Mouse (Mus musculus): ENCODE measurements around the gene Slx4ip. TPM values are rescaled to one million over a fixed set of nuclear protein-coding genes. Genes with fewer than 3 reads are reported as not detected.

The Slx4ip gene
- total and polyA plus RNA-seq, 2 experiments from 2014 or later: 7.0 to 8.1 TPM

DNA sequence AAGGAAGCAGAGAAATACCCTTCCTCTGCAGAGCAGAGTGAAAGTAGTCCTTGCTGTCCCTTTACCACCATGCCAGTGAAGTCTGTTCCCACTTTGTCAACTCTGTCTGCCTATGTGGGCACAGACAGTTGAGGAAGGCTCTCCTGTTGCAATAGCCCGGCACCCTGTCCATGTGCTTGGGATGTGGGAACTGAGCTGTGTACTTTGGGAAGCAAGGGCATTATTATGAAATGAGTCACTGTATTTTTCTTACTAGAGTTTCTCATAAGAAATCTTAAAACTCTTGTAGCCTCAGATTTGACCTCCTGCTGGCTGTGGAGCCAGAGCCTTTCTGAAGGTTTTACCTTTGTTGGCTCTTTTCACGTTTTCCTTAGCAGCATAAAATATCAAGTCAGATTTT, 158.3 kb downstream of the Slx4ip start:
- 75% methylated on average over 2 of the region's 2 CpGs for WGBS
- no peak overlapping the region for H3K9ac ChIP-seq (replicated peaks; ENCODE audit: low read length)
- H3K27ac ChIP-seq: no peak overlapping the region
- H3K36me3 ChIP-seq (ENCODE audit: insufficient read depth, low read length): no peaks in the 10 kb centered on the region
- no peak overlapping the region for H3K4me2 ChIP-seq (ENCODE audit: low read depth, low read length)
- DNase-seq (ENCODE audit: low spot score) (no peak), ATAC-seq (no peak)
- no peaks in the 10 kb centered on the region for H3K27me3 ChIP-seq (ENCODE audit: insufficient read depth, low read length)
- TF ChIP-seq CTCF (IDR thresholded peaks at IDR 0.05; ENCODE audit: low read depth): no peak
- H3K9me3 ChIP-seq (ENCODE audit: low read length): no peaks in the 10 kb centered on the region
- H3K4me3 ChIP-seq (ENCODE audit: low read length): no peak overlapping the region
- H3K4me1 ChIP-seq (ENCODE audit: insufficient read depth, low read length): no peaks in the 10 kb centered on the region

GRCm38 (mm10) chr2:137049906-137050305, 158.9 kb downstream of the Slx4ip start:
- H3K36me3 ChIP-seq (ENCODE audit: insufficient read depth, low read length): no peaks in the 10 kb centered on the region
- H3K9ac ChIP-seq (replicated peaks; ENCODE audit: low read length): no peak overlapping the region
- H3K4me3 ChIP-seq (ENCODE audit: low read length): no peak overlapping the region
- no peak for TF ChIP-seq CTCF (IDR thresholded peaks at IDR 0.05; ENCODE audit: low read depth)
- no peak overlapping the region for H3K27ac ChIP-seq
- DNase-seq (ENCODE audit: low spot score) (no peak), ATAC-seq (no peak)
- H3K27me3 ChIP-seq (ENCODE audit: insufficient read depth, low read length): no peaks in the 10 kb centered on the region
- WGBS: 83% methylated on average over 1 of the region's 1 CpGs
- no peak overlapping the region for H3K4me2 ChIP-seq (ENCODE audit: low read depth, low read length)
- H3K4me1 ChIP-seq (ENCODE audit: insufficient read depth, low read length): no peaks in the 10 kb centered on the region
- H3K9me3 ChIP-seq (ENCODE audit: low read length): no peaks in the 10 kb centered on the region

DNA sequence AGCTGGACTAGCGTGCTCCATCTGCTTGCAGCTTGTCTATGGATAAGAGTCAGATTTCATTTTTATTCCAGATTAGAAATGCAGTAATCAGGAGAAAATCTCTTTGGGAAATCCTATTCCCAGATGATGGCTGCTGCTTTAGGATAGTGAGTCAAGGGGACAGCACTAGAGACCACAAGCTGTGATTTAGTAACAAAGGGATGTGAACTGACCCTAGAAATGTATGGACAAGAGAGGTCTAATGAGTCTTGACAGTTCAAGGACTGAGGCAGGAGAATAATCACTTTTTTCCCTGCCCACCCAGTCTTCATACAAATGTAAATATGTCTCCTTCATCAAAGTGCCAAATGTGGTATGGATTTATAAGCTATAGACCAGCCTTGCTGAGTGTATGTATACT, 172.8 kb downstream of the Slx4ip start:
- Histone ChIP-seq H3K9ac (replicated peaks; ENCODE audit: low read length) (no peak overlapping the region), H3K27ac (no peak overlapping the region), H3K4me1 (ENCODE audit: insufficient read depth, low read length) (no peaks in the 10 kb centered on the region), H3K27me3 (ENCODE audit: insufficient read depth, low read length) (no peaks in the 10 kb centered on the region), H3K9me3 (ENCODE audit: low read length) (no peaks in the 10 kb centered on the region), H3K36me3 (ENCODE audit: insufficient read depth, low read length) (no peaks in the 10 kb centered on the region), H3K4me2 (ENCODE audit: low read depth, low read length) (no peak overlapping the region), H3K4me3 (ENCODE audit: low read length) (no peak overlapping the region)
- no peak for TF ChIP-seq CTCF (IDR thresholded peaks at IDR 0.05; ENCODE audit: low read depth)
- no peak for ATAC-seq
- 80% methylated on average over 1 of the region's 1 CpGs for WGBS
- no peak for DNase-seq (ENCODE audit: low spot score)

GRCm38 (mm10) chr2:137064513-137064912, 173.5 kb downstream of the Slx4ip start:
- Histone ChIP-seq H3K27me3 (ENCODE audit: insufficient read depth, low read length) (no peaks in the 10 kb centered on the region), H3K9me3 (ENCODE audit: low read length) (no peaks in the 10 kb centered on the region), H3K4me3 (ENCODE audit: low read length) (no peak overlapping the region), H3K4me2 (ENCODE audit: low read depth, low read length) (no peak overlapping the region), H3K9ac (replicated peaks; ENCODE audit: low read length) (no peak overlapping the region), H3K36me3 (ENCODE audit: insufficient read depth, low read length) (no peaks in the 10 kb centered on the region), H3K27ac (no peak overlapping the region), H3K4me1 (ENCODE audit: insufficient read depth, low read length) (no peaks in the 10 kb centered on the region)
- TF ChIP-seq CTCF (IDR thresholded peaks at IDR 0.05; ENCODE audit: low read depth): no peak
- WGBS: 21% methylated on average over 3 of the region's 3 CpGs
- ATAC-seq: no peak
- no peak for DNase-seq (ENCODE audit: low spot score)

GRCm38 (mm10) chr2:137067479-137068110, 176.6 kb downstream of the Slx4ip start:
- Histone ChIP-seq H3K27ac (no peak overlapping the region), H3K36me3 (ENCODE audit: insufficient read depth, low read length) (no peaks in the 10 kb centered on the region), H3K27me3 (ENCODE audit: insufficient read depth, low read length) (no peaks in the 10 kb centered on the region), H3K4me3 (ENCODE audit: low read length) (no peak overlapping the region), H3K4me1 (ENCODE audit: insufficient read depth, low read length) (no peaks in the 10 kb centered on the region), H3K9ac (replicated peaks; ENCODE audit: low read length) (no peak overlapping the region), H3K9me3 (ENCODE audit: low read length) (no peaks in the 10 kb centered on the region), H3K4me2 (ENCODE audit: low read depth, low read length) (no peak overlapping the region)
- ATAC-seq (no peak), DNase-seq (ENCODE audit: low spot score) (no peak)
- no peak for TF ChIP-seq CTCF (IDR thresholded peaks at IDR 0.05; ENCODE audit: low read depth)
- WGBS: 65% methylated on average over 10 of the region's 10 CpGs

- no peak overlapping the region for H3K4me3 ChIP-seq (ENCODE audit: low read length)
- WGBS: 31% methylated on average over 16 of the region's 16 CpGs
- no peaks in the 10 kb centered on the region for H3K27me3 ChIP-seq (ENCODE audit: insufficient read depth, low read length)
- H3K27ac ChIP-seq: no peak overlapping the region
- H3K36me3 ChIP-seq (ENCODE audit: insufficient read depth, low read length): no peaks in the 10 kb centered on the region
- H3K4me2 ChIP-seq (ENCODE audit: low read depth, low read length): no peak overlapping the region
- no peak for TF ChIP-seq CTCF (IDR thresholded peaks at IDR 0.05; ENCODE audit: low read depth)
- H3K9me3 ChIP-seq (ENCODE audit: low read length): no peaks in the 10 kb centered on the region
- ATAC-seq (0 out of 2 replicates have a peak, but pooled peaks have one; percentile 27), DNase-seq (ENCODE audit: low spot score) (peak; percentile 27)
- no peak overlapping the region for H3K9ac ChIP-seq (replicated peaks; ENCODE audit: low read length)
- peaks cover 9% of the 10 kb centered on the region for H3K4me1 ChIP-seq (ENCODE audit: insufficient read depth, low read length)
These were observed 182.7 kb downstream of the Slx4ip start for GRCm38 (mm10) chr2:137073473-137074312.

DNA sequence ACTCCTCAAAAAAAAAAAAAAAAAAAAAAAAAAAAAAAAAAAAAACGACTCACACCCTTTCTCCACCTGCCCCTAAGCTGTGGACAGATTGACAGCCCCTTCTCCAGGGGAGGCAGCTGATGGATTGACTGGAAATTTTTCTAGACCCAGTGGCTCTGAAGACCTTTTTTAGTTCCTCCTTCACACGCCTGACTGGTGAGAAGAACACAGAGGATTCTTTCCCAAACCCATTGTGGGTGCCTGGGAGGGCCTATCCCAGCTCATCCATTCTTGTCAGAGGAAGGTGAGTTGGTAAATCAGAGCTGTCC, 183.2 kb downstream of the Slx4ip start:
- Histone ChIP-seq H3K4me1 (ENCODE audit: insufficient read depth, low read length) (peaks cover 9% of the 10 kb centered on the region), H3K9me3 (ENCODE audit: low read length) (no peaks in the 10 kb centered on the region), H3K27ac (no peak overlapping the region), H3K36me3 (ENCODE audit: insufficient read depth, low read length) (no peaks in the 10 kb centered on the region), H3K27me3 (ENCODE audit: insufficient read depth, low read length) (no peaks in the 10 kb centered on the region), H3K4me3 (ENCODE audit: low read length) (no peak overlapping the region), H3K9ac (replicated peaks; ENCODE audit: low read length) (no peak overlapping the region), H3K4me2 (ENCODE audit: low read depth, low read length) (no peak overlapping the region)
- 31% methylated on average over 2 of the region's 2 CpGs for WGBS
- no peak for ATAC-seq
- DNase-seq (ENCODE audit: low spot score): no peak
- no peak for TF ChIP-seq CTCF (IDR thresholded peaks at IDR 0.05; ENCODE audit: low read depth)

All from hindbrain, postnatal 0 days (tissue).